Mouse (Mus musculus): ENCODE measurements at regions not wholly inside any gene's neighbourhood (a gene's known extent, or its start where the extent isn't known, plus 50 kb on each side); places are given as distances from the start of the nearest gene placed in this dataset.

DNA sequence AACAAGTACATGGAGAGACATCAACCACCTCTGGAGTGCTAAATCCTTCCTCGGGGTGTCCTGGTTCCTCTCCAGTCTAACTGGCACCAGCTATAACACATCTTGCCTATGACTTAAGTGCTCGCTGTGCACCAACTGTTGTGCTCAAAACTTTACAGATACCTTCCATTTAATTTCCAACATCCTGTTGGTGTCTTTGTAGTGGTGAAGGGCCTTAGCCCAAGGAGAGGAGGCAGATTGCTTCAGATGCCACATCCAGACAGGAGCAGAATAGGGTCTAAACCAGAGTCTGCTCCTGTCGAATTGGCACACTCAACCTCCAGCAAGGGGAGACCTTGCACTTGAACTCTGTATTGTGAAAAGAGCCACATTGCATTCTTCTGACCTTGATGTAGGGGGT is 121.2 kb upstream of the Eef2kmt start:
- Histone ChIP-seq H3K4me3 (ENCODE audit: low read depth, low read length) (no peak overlapping the region), H3K9me3 (replicated peaks) (peaks cover 2% of the 10 kb centered on the region; the same call in 1 of the 2 replicates), H3K27me3 (ENCODE audit: insufficient read depth, low read length) (no peaks in the 10 kb centered on the region), H3K4me1 (ENCODE audit: insufficient read depth, low read depth, low read length) (no peaks in the 10 kb centered on the region), H3K36me3 (replicated peaks) (no peaks in the 10 kb centered on the region)
- ATAC-seq (ENCODE audit: extremely low read depth, insufficient number of reproducible peaks, low FRiP score, poor library complexity, severe bottlenecking): no peak
- no peak for DNase-seq (ENCODE audit: low spot score)
- TF ChIP-seq GATA1 (IDR thresholded peaks at IDR 0.05; ENCODE audit: borderline replicate concordance, low read length) (no peak), GATA2 (IDR thresholded peaks at IDR 0.05; ENCODE audit: borderline replicate concordance, low read depth, low read length) (no peak), POLR2AphosphoS5 (IDR thresholded peaks at IDR 0.05; ENCODE audit: insufficient replicate concordance, low read depth, low read length) (no peak), TAL1 (conservative IDR thresholded peaks at IDR 0.05; ENCODE audit: low read depth, low read length) (no peak), CTCF (IDR thresholded peaks at IDR 0.05; ENCODE audit: low read depth, low read length) (no peak)

DNA sequence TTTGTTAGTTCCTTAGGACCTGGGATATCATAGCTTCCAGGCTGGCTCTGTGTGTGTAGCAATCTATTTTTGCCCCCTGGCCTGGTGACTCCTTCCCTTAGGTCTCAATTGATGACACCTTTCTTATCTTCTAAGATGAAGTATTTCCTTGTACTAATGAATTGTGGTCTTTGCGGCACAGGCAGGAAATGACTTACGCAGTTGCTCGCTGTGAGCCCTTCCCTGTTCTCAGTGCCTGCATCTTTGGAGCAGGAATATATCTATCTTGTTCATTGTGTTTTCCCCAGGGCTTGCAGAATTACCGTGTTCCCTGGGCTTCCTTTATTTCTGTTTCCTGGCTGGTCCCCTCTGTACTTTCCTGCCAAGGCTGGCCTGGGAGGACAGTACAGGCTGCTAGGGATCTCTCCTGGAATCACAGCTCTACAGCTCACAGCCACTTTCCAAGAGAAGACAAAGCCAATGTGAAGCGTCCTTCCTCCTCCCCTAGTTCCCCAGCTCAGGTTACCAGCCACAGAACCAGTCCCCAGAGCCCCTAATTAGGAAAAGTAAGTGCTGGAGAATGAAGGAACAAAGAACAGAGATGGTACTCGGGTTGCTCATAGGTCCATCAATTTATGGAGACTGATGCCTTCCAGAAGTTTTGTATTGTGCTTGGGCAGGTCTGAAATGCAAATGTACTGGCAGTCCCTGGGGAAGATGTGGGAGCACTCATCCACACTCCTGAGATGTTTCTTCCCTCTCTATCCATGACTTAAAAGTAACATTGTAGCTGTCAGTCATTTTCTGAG is 119.2 kb upstream of the Eef2kmt start:
- TF ChIP-seq GATA2 (IDR thresholded peaks at IDR 0.05; ENCODE audit: borderline replicate concordance, low read depth, low read length) (no peak), CTCF (IDR thresholded peaks at IDR 0.05; ENCODE audit: low read depth, low read length) (no peak), TAL1 (conservative IDR thresholded peaks at IDR 0.05; ENCODE audit: low read depth, low read length) (no peak), POLR2AphosphoS5 (IDR thresholded peaks at IDR 0.05; ENCODE audit: insufficient replicate concordance, low read depth, low read length) (no peak), GATA1 (IDR thresholded peaks at IDR 0.05; ENCODE audit: borderline replicate concordance, low read length) (no peak)
- ATAC-seq (ENCODE audit: extremely low read depth, insufficient number of reproducible peaks, low FRiP score, poor library complexity, severe bottlenecking): no peak
- no peaks in the 10 kb centered on the region for H3K4me1 ChIP-seq (ENCODE audit: insufficient read depth, low read depth, low read length)
- no peaks in the 10 kb centered on the region for H3K27me3 ChIP-seq (ENCODE audit: insufficient read depth, low read length)
- H3K4me3 ChIP-seq (ENCODE audit: low read depth, low read length): no peak overlapping the region
- H3K36me3 ChIP-seq (replicated peaks): no peaks in the 10 kb centered on the region
- peaks cover 8% of the 10 kb centered on the region for H3K9me3 ChIP-seq (replicated peaks)
- no peak for DNase-seq (ENCODE audit: low spot score)

DNA sequence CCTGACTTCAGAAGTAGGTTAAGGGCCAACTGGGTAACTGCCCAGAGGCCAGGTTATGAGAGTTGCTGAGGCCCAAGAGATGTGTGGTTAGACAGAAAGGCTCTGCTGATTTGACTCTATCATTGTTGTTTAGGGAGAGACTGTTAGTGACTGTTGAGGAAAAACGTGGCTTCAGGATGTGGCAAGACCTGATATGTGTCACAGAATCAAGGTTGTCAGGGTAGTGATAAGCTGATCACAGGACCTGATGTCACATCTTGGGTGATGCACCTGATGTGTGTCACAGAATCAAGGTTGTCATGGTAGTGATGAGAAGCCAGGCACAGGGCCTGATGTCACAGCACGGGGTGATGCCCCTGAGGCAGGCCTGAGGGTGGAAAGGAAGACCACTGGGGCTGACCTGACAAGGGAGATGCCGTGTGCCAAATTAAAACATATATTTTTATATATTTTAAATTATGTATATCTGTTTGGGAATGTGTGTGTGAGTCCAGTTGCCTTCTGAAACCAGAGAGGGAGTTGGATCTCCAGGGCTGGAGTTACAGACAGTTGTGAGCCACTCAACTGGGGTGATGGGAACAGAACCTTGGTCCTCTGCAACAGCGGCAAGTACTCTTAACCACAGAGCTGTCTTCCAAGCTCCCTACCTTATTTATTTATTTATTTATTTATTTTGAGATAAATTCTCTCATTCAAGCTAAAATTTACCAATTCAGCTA is 115.6 kb upstream of the Eef2kmt start:
- H3K4me3 ChIP-seq (ENCODE audit: low read depth, low read length): no peak overlapping the region
- DNase-seq (ENCODE audit: low spot score) (no peak), ATAC-seq (ENCODE audit: extremely low read depth, insufficient number of reproducible peaks, low FRiP score, poor library complexity, severe bottlenecking) (no peak)
- H3K36me3 ChIP-seq (replicated peaks): no peaks in the 10 kb centered on the region
- TF ChIP-seq GATA1 (IDR thresholded peaks at IDR 0.05; ENCODE audit: borderline replicate concordance, low read length): no peak
- TF ChIP-seq GATA2 (IDR thresholded peaks at IDR 0.05; ENCODE audit: borderline replicate concordance, low read depth, low read length): no peak
- no peak for TF ChIP-seq TAL1 (conservative IDR thresholded peaks at IDR 0.05; ENCODE audit: low read depth, low read length)
- no peak for TF ChIP-seq CTCF (IDR thresholded peaks at IDR 0.05; ENCODE audit: low read depth, low read length)
- no peak for TF ChIP-seq POLR2AphosphoS5 (IDR thresholded peaks at IDR 0.05; ENCODE audit: insufficient replicate concordance, low read depth, low read length)
- no peaks in the 10 kb centered on the region for H3K4me1 ChIP-seq (ENCODE audit: insufficient read depth, low read depth, low read length)
- peaks cover 14% of the 10 kb centered on the region; the same call in 1 of the 2 replicates for H3K9me3 ChIP-seq (replicated peaks)
- H3K27me3 ChIP-seq (ENCODE audit: insufficient read depth, low read length): no peaks in the 10 kb centered on the region

DNA sequence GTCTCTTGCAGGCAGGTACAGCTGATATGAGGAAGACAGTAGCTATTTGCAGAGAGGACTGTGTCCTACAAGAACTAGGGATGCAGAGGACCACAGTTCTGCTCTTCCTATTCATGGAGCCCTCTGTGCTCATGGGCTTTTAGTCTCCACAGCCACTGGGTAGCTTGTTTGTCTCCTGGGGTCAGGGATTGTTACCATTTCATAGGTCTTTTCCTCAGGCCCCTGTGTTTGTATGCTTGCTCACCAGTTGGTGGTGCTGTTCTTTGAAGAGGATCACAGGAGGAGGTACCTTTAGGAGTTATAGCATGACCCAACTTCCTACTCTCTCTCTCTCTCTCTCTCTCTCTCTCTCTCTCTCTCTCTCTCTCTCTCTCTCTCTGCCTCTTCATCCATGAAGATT is 114.7 kb upstream of the Eef2kmt start:
- no peaks in the 10 kb centered on the region for H3K4me1 ChIP-seq (ENCODE audit: insufficient read depth, low read depth, low read length)
- no peaks in the 10 kb centered on the region for H3K27me3 ChIP-seq (ENCODE audit: insufficient read depth, low read length)
- no peak for ATAC-seq (ENCODE audit: extremely low read depth, insufficient number of reproducible peaks, low FRiP score, poor library complexity, severe bottlenecking)
- no peaks in the 10 kb centered on the region for H3K36me3 ChIP-seq (replicated peaks)
- no peak overlapping the region for H3K4me3 ChIP-seq (ENCODE audit: low read depth, low read length)
- no peak for DNase-seq (ENCODE audit: low spot score)
- peaks cover 18% of the 10 kb centered on the region; the same call in 1 of the 2 replicates for H3K9me3 ChIP-seq (replicated peaks)
- no peak for TF ChIP-seq TAL1 (conservative IDR thresholded peaks at IDR 0.05; ENCODE audit: low read depth, low read length)
- no peak for TF ChIP-seq GATA1 (IDR thresholded peaks at IDR 0.05; ENCODE audit: borderline replicate concordance, low read length)
- TF ChIP-seq CTCF (IDR thresholded peaks at IDR 0.05; ENCODE audit: low read depth, low read length): no peak
- TF ChIP-seq POLR2AphosphoS5 (IDR thresholded peaks at IDR 0.05; ENCODE audit: insufficient replicate concordance, low read depth, low read length): no peak
- TF ChIP-seq GATA2 (IDR thresholded peaks at IDR 0.05; ENCODE audit: borderline replicate concordance, low read depth, low read length): no peak

DNA sequence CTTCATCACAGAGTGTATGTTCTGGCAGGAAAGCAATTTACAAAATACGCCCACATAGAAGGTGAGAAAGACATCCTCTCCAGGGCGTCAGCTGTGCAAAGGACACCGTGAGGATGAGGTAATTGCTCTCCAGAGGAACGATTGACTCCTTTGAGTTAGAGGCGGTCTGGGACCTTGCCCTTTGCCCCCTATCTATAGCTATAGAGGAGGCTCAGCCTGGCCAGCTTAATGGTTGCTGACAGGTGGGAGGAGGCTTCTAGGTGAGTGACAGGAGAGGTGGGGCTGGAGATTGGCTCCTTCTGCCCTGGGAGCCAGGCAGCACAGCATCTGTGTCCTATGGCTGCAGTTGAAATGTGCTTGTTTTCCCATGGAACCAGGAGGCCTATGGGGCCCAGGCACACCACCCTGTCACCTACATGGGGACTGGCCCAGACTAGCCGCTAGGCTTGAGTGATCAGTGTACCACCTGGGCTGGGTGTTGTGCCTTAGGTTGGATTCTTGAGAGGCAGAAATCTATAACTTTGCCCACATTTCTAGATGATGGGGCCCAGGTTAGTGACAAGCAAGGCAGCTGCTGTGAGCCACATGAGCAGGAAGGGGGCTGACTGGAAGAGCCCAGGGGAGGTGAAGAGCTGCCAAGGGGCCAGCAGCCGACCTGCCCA is 113.2 kb upstream of the Eef2kmt start:
- Histone ChIP-seq H3K4me1 (ENCODE audit: insufficient read depth, low read depth, low read length) (no peaks in the 10 kb centered on the region), H3K9me3 (replicated peaks) (peaks cover 23% of the 10 kb centered on the region; the same call in 1 of the 2 replicates), H3K4me3 (ENCODE audit: low read depth, low read length) (no peak overlapping the region), H3K27me3 (ENCODE audit: insufficient read depth, low read length) (no peaks in the 10 kb centered on the region), H3K36me3 (replicated peaks) (no peaks in the 10 kb centered on the region)
- TF ChIP-seq TAL1 (conservative IDR thresholded peaks at IDR 0.05; ENCODE audit: low read depth, low read length) (no peak), CTCF (IDR thresholded peaks at IDR 0.05; ENCODE audit: low read depth, low read length) (no peak), GATA1 (IDR thresholded peaks at IDR 0.05; ENCODE audit: borderline replicate concordance, low read length) (no peak), GATA2 (IDR thresholded peaks at IDR 0.05; ENCODE audit: borderline replicate concordance, low read depth, low read length) (no peak), POLR2AphosphoS5 (IDR thresholded peaks at IDR 0.05; ENCODE audit: insufficient replicate concordance, low read depth, low read length) (no peak)
- DNase-seq (ENCODE audit: low spot score) (no peak), ATAC-seq (ENCODE audit: extremely low read depth, insufficient number of reproducible peaks, low FRiP score, poor library complexity, severe bottlenecking) (no peak)

DNA sequence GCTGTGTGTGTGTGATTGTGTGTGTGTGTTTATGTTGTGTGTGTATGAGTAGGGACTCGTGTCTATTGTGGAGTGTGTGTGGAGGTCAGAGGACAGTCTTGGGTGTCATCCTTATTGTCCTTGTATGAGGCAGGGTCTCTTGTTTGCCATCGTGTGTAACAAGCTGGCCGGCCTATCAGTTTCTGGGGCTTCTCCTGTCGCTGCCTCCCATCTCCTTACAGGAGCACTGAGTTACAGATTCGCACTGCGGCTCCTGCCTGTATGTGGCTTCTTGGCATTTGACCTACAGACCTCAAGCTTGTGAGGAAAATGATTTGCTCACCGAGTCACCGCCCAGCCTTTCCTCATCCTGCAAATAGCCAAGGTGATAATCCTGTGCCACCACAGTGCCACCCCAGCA is 112.6 kb upstream of the Eef2kmt start:
- DNase-seq (ENCODE audit: low spot score) (no peak), ATAC-seq (ENCODE audit: extremely low read depth, insufficient number of reproducible peaks, low FRiP score, poor library complexity, severe bottlenecking) (no peak)
- Histone ChIP-seq H3K27me3 (ENCODE audit: insufficient read depth, low read length) (no peaks in the 10 kb centered on the region), H3K9me3 (replicated peaks) (peaks cover 23% of the 10 kb centered on the region; the same call in 1 of the 2 replicates), H3K36me3 (replicated peaks) (no peaks in the 10 kb centered on the region), H3K4me1 (ENCODE audit: insufficient read depth, low read depth, low read length) (no peaks in the 10 kb centered on the region), H3K4me3 (ENCODE audit: low read depth, low read length) (no peak overlapping the region)
- no peak for TF ChIP-seq GATA2 (IDR thresholded peaks at IDR 0.05; ENCODE audit: borderline replicate concordance, low read depth, low read length)
- TF ChIP-seq CTCF (IDR thresholded peaks at IDR 0.05; ENCODE audit: low read depth, low read length): no peak

Data from G1E (cell line).